In genomic region chr1:135899295-135899694, GRCm38 (mm10) we compare ENCODE assay signal across 27 mouse cellular contexts. TPM values are rescaled to one million over a fixed set of nuclear protein-coding genes. Genes with fewer than 3 reads are reported as not detected.
"Had no signal": no experiment of that assay in that cellular context is flagged by ENCODE, and none has a peak within 500 bp of the region (broad histone marks: within the 10 kb centered on the region; RNA-seq: fewer than 3 reads in every experiment).

No protein-coding gene starts in this region.

- ATAC-seq: forebrain, embryonic 13.5 days; forebrain, embryonic 14.5 days; forebrain, embryonic 15.5 days; forebrain, embryonic 16.5 days; forebrain, postnatal 0 days had no signal

- H3K4me2 ChIP-seq: embryonic facial prominence, embryonic 12.5 days; embryonic facial prominence, embryonic 13.5 days; forebrain, embryonic 12.5 days; forebrain, embryonic 13.5 days; forebrain, embryonic 15.5 days had no signal

- DNase-seq: cerebellum, adult 2 months; cerebellum, adult 8-10 months; cerebellum, adult 9-10 months; cerebellum, adult 9-11 months; cerebellum, postnatal 10 days; cerebellum, postnatal 14 days; cerebellum, postnatal 25 days; cerebellum, postnatal 36 days; embryo, embryonic 11 days; forebrain, postnatal 0 days; gastrocnemius, adult 2 months; gastrocnemius, postnatal 10 days; gastrocnemius, postnatal 14 days; gastrocnemius, postnatal 25 days; gastrocnemius, postnatal 36 days; heart, adult 11 months; heart, adult 18-20 months; heart, adult 2 months had no signal

- H3K9me3 ChIP-seq: embryonic facial prominence, embryonic 12.5 days; embryonic facial prominence, embryonic 13.5 days; forebrain, embryonic 10.5 days; forebrain, embryonic 12.5 days; forebrain, embryonic 13.5 days; forebrain, embryonic 15.5 days had no signal

- H3K27me3 ChIP-seq: embryonic facial prominence, embryonic 12.5 days; forebrain, embryonic 13.5 days; forebrain, embryonic 15.5 days had no signal

- H3K4me1 ChIP-seq: forebrain, embryonic 12.5 days; forebrain, embryonic 15.5 days had no signal

- H3K27ac ChIP-seq: embryonic facial prominence, embryonic 12.5 days; embryonic facial prominence, embryonic 13.5 days; forebrain, embryonic 10.5 days; forebrain, embryonic 12.5 days; forebrain, embryonic 13.5 days; forebrain, embryonic 15.5 days; gastrocnemius, adult 2 months; heart, adult 2 months had no signal

- H3K4me3 ChIP-seq: embryonic facial prominence, embryonic 12.5 days; embryonic facial prominence, embryonic 13.5 days; erythroblast, embryonic 14.5 days; forebrain, embryonic 10.5 days; forebrain, embryonic 12.5 days; forebrain, embryonic 13.5 days; forebrain, embryonic 15.5 days; gastrocnemius, adult 2 months; heart, adult 2 months had no signal

- H3K9ac ChIP-seq: embryonic facial prominence, embryonic 12.5 days; embryonic facial prominence, embryonic 13.5 days; forebrain, embryonic 12.5 days; forebrain, embryonic 13.5 days; forebrain, embryonic 15.5 days; forebrain, postnatal 0 days had no signal

- H3K36me3 ChIP-seq: embryonic facial prominence, embryonic 12.5 days; embryonic facial prominence, embryonic 13.5 days; forebrain, embryonic 10.5 days; forebrain, embryonic 12.5 days; forebrain, embryonic 15.5 days had no signal

RNA-seq across cellular contexts. Expression of gene Pkp1, which starts 19.7 kb away (rescaled TPM):
- polyA plus RNA-seq: erythroblast, embryonic 14.5 days; forebrain, embryonic 13.5 days; forebrain, embryonic 14.5 days; forebrain, embryonic 15.5 days had no signal
